Mouse (Mus musculus): ENCODE measurements around the gene Hemgn.
A peak's percentile ranks its signal among the peaks of the same experiment; 100 is the strongest.

Hemgn gene

GRCm38 (mm10) chr4:46412113-46412512, 1.2 kb downstream of the Hemgn start:
- no peak for DNase-seq (ENCODE audit: low spot score)

GRCm38 (mm10) chr4:46411489-46411888, 1.8 kb downstream of the Hemgn start:
- no peak for DNase-seq (ENCODE audit: low spot score)

DNA sequence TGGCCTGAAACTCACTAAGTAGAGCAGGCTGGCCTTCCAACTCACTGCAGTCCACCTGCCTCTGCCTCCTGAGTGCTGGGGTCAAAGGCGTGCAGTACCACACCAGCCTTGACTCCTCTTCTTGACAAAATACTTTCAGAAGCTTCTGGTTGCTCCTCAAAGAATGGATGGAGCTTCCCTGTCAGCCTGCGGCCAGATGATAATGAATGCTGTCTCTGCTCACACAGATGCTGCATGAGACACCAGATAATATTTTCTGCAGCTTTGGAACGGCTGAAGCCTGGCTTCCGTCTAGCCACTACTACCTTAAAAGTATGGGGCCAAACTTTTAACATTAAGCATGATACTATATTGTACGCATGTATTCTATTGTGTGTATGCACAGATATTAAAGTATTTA, 2.6 kb downstream of the Hemgn start:
- DNase-seq (ENCODE audit: low spot score), result no peak

DNA sequence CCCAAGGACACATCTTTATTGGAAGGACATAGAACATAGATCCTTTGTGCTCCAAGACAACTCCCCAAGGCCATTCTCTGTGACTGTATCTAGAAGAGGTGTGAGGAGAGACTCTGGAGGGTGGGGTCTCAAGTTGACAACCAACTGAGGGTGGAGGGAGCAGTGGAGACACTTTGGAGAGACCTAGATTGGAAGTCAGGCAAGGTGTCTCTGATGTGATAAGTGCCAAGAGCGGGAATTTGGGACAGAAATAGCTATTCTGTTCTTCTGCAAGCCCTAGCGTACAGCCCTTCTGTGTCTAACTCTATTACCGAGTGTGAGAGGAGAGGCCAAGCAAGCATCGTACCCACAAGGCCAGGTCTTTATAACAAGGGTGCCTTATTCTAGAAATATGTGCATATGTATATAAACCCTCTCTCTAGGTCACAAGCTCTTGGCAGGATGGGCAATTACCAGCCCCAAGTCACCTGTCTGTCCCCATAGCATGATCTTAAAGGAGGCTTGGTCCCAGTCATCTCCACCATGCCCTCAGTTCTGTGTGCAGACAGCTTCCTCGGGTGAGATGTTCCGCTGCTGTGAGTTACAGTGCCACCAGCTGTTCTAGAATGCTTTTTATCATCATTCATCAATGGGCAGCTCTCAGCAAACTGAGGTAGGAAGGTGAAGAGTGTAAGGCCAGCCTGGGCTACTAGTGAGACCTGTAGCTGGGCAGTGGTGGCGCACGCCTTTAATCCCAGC, 6.2 kb downstream of the Hemgn start:
- no peak for DNase-seq (ENCODE audit: low spot score)

DNA sequence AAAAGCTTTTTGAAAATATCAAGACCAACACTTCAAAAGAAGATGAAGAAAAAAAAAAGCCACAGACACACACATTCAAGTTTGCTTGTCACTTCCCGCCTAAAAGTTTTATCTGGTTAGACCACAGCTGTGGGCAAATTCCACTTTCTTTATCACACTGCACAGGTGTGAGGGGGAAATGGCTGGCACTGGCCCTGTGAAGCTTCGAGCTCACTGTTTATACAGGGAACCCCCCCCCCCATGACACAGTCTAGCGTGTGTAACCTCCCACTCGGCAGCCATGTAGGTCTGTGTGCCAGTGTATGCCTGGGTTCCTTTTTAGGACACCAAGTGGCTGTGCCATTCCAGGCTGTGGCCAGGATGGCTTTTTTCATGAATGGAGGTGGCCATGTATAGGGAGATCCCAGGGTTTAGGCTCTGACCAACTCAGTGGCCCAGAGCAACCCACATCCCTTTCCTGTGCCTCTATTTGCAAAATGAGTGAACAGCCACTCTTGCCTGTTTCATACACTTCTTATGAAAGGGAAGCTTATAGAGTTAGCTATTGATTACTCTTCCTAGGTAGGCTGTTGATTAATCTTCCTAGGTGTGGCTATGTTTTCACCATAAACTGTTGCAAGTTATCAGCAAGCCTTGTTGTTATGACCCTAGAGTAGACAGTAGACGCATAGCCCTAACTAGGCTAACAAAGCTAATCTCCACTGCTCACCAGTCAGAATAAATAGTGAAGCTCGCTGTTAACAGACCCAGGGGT, 9.1 kb downstream of the Hemgn start:
- DNase-seq (ENCODE audit: low spot score), result no peak

DNA sequence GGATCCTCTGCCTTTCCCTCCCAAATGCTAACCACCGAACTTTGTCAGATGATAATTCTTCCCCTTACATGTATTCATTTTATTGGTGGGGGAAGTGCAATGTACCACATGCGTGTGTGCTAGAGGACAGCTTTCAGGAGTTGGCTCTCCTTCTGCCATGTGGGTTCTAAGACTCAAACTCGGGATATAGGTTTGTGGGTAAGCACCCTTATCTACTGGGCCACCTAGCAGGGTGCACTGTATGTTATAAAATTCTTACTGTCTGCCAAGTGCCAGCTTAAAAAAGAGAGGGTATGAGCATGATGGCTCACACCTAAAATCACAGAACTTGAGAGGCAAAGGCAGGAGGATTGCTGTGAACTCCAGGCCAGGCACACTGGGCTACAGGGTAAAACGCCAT, 14.5 kb downstream of the Hemgn start:
- DNase-seq (ENCODE audit: low spot score), result no peak

- no peak for DNase-seq (ENCODE audit: low spot score)
Observed at GRCm38 (mm10) chr4:46395736-46396135, 17.6 kb downstream of the Hemgn start.

DNA sequence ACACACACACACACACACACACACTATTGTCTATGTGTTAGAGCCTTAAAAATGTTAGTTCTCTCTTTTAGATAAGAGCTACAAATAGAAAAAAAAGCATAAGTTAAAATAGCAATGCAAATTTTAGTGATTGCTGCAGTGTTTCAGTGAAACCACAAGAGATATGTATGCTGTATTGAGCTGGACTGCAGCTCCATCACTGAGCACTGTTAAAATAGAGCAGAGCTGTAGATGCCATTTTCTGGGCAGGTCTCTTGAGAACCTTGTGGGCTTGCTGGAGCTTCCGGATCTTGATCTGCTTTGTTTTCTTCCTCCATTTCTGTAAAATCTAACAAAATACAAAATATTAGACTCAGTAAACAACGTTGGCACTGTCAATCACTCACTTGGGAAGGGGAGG, 18.9 kb downstream of the Hemgn start:
- DNase-seq (ENCODE audit: low spot score), result no peak

GRCm38 (mm10) chr4:46390390-46390970, 22.8 kb downstream of the Hemgn start:
- peak; percentile 57 for DNase-seq (ENCODE audit: low spot score)

DNA sequence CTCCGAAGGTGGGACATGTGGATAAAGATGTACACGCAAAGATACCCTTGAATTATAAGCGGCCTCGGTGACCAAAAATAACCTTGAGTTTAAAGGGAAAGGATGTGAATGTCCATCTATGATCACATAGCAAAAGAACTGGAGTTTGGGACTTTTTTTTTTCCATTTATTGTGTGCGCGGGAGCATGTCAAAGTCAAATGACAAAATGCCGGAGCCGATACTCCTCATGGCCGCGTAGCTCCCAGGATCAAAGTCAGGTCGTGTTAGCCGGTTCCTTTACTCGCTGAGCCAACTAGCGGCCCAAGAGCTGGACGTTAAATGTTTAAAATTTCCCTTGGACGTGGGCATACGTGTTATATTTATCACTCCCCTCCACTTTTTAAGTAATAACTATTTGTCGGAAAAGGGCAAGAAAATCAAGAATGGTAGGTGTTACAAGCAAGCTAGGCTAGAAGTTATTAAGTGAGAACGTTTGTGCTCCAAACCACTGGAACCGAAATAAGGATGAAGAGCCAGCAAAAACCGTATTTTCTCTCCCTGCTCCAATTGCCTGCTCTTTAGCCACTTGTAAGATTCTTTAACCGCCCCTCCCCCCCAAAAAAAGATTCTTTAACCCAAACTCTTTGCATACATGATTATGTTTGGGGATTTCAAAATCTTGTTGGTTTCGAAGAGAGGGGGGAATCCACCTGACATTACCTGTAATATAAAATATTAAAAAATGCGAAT, 23.5 kb downstream of the Hemgn start:
- no peak for DNase-seq (ENCODE audit: low spot score)

DNA sequence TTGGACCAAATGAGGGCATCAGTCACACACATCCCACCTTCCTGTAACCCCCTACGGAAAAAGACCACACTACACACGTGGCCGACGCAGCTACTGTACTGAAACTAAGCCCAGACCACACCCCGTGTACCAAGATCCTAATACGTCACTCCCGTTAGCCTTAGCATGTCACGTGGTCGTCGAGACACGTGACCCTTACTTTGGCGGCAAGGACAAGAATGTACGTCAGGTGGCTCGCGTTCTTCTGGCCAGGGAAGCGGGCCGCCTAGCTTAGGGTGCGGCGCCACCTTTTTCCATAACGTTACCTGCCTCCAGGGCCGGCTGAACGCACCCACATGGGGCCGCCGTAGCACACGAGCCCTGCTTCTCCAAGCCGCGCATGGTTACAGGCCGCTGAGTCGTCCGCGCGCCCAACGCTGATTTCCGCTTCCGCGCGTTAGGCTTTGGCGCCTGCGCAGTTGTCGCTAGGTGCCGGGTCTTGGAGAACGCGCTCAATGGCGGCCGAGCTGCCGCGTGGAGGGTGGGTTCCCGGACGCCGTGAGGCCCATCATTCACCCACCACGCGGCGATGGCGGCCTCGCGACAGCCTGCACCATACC, 24.2 kb downstream of the Hemgn start, which contains the start of gene Trmo:
Gene Trmo, minus strand, starts transcription at position 425 of the 599 bp plus-strand sequence.
- DNase-seq (ENCODE audit: low spot score), result peak; percentile 92

DNA sequence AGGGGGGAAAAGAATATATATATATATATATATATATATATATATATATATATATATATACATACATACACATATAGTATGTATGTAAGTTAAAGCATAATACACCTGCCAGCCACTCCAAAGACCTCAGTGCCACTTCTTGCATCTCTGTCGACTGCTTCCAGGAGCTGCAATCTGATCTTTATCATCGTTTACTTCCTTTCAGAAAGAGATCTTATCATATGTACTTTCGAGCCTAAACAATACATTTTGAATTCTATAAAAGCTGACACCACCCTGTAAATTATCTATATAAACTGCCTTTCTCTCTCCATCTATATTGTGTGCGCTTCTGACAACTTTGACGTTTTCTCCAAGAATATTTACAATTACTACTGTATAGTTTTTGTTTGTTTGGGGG, 24.8 kb downstream of the Hemgn start:
- DNase-seq (ENCODE audit: low spot score), result no peak

- peak; percentile 75 for DNase-seq (ENCODE audit: low spot score)
Observed at GRCm38 (mm10) chr4:46374869-46375368, 38.4 kb downstream of the Hemgn start.

DNA sequence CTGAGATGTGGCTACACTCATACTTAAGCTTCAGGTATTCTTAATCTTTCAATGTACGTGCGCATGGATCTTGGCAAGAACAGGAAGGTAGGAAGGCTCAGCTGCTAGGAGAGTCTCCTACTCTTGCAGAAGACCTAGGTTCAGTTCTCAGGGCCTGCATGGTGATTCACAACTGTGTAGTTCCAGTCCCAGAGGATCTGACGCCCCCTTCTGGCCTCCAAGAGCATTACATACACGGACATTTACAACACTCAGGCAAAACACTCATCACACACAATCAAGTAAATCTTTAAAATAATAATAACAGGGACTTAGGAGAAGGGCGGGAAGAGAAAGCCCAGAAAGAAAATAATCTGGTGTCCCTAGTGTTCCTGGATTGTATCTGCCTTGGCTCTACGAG, 38.9 kb downstream of the Hemgn start:
- DNase-seq (ENCODE audit: low spot score), result no peak

DNA sequence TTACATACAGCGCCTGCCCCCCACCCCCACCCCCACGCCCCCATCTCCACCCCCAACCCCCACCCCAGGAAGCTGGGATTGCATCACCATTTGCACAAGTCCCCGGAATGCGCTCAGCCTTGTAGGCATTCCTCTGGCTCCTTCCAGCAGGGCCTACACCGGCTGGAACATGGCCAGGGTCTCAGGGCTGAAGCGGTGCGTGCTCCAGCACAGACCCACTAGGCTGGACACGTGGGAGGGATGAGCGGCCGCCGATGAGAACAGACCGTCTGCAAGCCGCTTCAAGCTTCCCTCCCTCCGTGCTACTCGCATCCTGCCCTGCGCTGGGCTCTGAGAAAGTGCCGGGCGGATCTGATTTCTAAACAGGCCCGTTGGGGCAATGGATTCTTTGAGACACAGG, 42.3 kb downstream of the Hemgn start:
- no peak for DNase-seq (ENCODE audit: low spot score)

GRCm38 (mm10) chr4:46370406-46370805, 42.9 kb downstream of the Hemgn start:
- no peak for DNase-seq (ENCODE audit: low spot score)

DNA sequence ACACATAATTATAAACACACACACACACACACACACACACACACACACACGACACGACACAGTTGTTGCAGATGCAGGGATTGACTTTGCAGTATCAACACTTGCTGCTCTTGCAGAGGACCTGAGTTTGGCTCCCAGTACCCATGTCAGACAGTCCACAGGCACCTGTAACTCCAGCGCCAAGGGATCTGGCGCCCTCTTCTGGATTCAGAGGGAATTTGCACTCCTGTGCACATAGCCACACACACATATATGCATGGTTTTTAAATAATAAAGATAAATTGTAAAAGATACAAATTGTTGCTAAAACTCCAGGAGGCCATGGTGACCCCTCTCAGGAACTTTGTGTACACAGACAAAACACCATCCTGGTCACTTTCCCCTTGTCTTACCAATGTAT, 44.2 kb downstream of the Hemgn start:
- no peak for DNase-seq (ENCODE audit: low spot score)

- DNase-seq (ENCODE audit: low spot score), result no peak
Observed at GRCm38 (mm10) chr4:46367487-46367959, 45.8 kb downstream of the Hemgn start.

GRCm38 (mm10) chr4:46364360-46364759, 48.9 kb downstream of the Hemgn start:
- no peak for DNase-seq (ENCODE audit: low spot score)

DNA sequence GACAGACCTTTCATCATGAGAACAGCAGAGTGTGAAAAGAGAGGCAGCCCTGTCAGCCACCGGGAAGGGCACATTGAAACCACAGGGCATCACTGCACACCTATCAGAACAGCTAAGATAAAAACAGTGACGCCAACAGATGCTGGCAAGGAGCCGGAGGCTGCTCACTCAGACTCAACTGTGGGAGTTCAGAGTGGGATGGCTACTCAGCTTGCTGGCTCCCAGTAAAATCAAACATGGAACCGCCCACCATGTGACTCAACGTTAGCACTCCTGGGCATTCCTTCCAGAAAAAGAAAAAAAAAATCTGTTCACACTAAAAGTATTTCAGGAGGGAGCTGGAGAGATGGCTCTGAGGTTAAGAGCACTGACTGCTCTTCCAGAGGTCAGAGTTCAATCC, 52.0 kb downstream of the Hemgn start:
- DNase-seq (ENCODE audit: low spot score), result peak; percentile 37

GRCm38 (mm10) chr4:46359539-46360253, 53.6 kb downstream of the Hemgn start:
- no peak for DNase-seq (ENCODE audit: low spot score)

All from left cerebral cortex, adult 11 months (tissue).